Mouse (Mus musculus): ENCODE data around the gene Gm10553.
"Not testable (repeated sequence)": the region's sequence is repeated elsewhere in the genome, so short reads cannot be mapped to it uniquely, and the experiment has no call there.

Gm10553 gene

GRCm38 (mm10) chr1:85099864-85100263 is at the start of gene Gm10553:
Gene Gm10553, plus strand, starts transcription at chr1:85100164.
- DNase-seq (ENCODE audit: low read depth, low spot score) = not testable (repeated sequence)

- DNase-seq (ENCODE audit: low read depth, low spot score) = not testable (repeated sequence)
These were observed 28.3 kb upstream of the Gm10553 start for GRCm38 (mm10) chr1:85071690-85072089.

- not testable (repeated sequence) for DNase-seq (ENCODE audit: low read depth, low spot score)
These were observed 26.9 kb upstream of the Gm10553 start for GRCm38 (mm10) chr1:85073099-85073498.

- not testable (repeated sequence) for DNase-seq (ENCODE audit: low read depth, low spot score)
These were observed 15.2 kb upstream of the Gm10553 start for GRCm38 (mm10) chr1:85084803-85085202.

DNA sequence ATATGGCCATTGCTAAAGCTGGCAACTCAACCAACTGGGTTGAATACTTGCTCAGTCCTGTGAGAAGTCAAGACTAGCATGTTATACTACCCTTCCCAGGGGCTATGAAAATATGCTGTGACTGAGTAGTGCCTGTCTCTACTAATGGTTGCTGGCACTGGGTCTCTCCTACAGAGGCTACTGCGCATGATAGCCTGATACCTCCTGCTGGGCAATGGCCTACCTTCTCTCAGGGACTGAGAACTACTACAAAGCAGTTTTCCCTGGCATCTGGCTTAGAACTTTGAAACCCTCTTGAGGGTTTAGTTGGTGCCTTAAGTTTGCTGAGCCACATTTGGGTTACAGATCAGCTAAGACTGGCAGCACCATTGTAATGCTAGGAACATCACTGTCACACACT is 13.8 kb upstream of the Gm10553 start:
- not testable (repeated sequence) for DNase-seq (ENCODE audit: low read depth, low spot score)

DNA sequence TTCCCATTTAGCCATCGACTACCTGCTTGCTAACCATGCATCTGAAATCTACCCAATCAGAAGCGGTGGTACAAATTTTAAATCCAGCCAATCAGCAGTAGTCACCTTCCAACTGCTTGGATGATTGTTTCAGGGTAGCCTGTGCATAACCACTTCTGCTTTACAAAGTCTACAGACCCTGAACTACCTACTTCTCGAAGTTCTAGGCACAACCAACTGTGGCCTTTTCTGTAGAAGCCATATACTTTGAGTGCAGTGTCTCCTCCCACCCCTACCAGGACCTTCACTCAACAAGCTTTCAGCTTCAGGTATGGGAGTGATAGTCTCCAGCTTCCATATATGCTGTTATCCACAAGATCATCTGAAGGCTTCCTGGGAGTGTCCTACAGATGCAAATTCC is 7.8 kb upstream of the Gm10553 start:
- DNase-seq (ENCODE audit: low read depth, low spot score) = not testable (repeated sequence)

DNA sequence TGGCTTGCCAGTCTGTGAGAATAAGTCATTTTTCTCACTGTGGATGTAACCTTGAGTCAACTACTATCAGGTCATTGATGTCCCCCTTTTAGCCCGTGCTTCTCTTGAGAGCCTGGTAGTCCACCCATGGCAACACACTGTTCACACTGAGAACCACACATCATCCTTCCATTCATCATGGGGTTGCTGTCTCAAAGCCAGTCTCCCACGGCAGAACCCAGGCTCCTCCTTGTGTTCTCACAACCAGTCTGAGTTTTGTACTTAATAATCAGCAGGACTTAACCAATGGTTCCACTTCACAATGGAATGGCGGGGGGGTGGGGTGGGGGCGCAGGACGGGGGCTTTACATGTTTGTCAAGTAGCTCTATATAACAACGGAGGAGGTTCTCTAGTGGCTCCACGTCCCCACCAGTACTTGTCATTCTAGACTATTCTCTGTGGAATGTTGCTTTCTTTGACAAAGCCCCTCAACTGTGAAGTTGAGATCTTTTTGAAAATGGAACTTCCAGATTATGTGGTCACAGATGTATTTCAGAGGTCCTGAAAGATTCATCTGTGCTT is 6.9 kb upstream of the Gm10553 start:
- DNase-seq (ENCODE audit: low read depth, low spot score) = not testable (repeated sequence)

GRCm38 (mm10) chr1:85099081-85099480 is 883 bp upstream of the Gm10553 start:
- DNase-seq (ENCODE audit: low read depth, low spot score) = not testable (repeated sequence)

GRCm38 (mm10) chr1:85101754-85102153 is 1.8 kb downstream of the Gm10553 start:
- not testable (repeated sequence) for DNase-seq (ENCODE audit: low read depth, low spot score)

DNA sequence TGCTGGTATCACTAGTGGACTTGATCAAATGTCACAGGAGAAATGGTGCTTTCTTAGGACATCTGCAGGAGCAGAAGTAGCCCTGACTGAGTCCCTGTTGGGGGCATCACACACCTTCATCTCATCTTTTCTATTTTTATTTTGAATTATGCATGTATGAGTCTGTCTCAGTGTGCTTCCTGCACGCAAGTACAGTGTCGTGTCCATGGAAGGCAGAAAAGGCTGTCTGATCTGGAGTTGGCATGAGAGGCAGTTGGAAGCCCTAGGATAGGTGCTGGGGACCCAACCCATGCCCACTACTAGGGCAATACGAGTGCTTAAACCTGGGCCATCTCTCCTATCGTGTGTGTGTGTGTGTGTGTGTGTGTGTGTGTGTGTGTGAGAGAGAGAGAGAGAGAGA is 5.4 kb downstream of the Gm10553 start:
- not testable (repeated sequence) for DNase-seq (ENCODE audit: low read depth, low spot score)

- not testable (repeated sequence) for DNase-seq (ENCODE audit: low read depth, low spot score)
These were observed 6.0 kb downstream of the Gm10553 start for GRCm38 (mm10) chr1:85106013-85106412.

DNA sequence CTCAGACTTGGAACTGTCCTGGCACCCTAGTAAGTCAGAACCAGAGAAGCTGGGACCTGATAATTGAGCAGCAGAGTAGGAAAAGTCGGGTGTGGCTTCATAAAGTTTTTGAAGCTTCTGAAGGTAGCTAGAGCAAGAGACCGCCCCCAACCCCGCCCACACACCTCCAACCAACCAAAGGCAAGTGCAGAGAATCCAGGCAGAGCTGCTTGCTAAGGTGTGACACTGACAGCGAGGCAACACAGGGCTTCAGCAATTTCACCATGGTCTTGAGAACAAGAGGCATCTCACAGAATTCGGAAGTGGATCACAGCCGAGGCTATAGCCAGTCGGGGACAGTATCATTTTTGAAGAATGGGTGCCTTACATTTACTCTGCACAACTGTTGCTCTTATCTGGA is 9.8 kb downstream of the Gm10553 start, which contains the start of gene A530032D15Rik:
Gene A530032D15Rik, minus strand, starts transcription at position 101 of the 400 bp plus-strand sequence.
- not testable (repeated sequence) for DNase-seq (ENCODE audit: low read depth, low spot score)

- not testable (repeated sequence) for DNase-seq (ENCODE audit: low read depth, low spot score)
These were observed 10.9 kb downstream of the Gm10553 start for GRCm38 (mm10) chr1:85110876-85111275.

GRCm38 (mm10) chr1:85111572-85111971 is 11.6 kb downstream of the Gm10553 start:
- not testable (repeated sequence) for DNase-seq (ENCODE audit: low read depth, low spot score)

DNA sequence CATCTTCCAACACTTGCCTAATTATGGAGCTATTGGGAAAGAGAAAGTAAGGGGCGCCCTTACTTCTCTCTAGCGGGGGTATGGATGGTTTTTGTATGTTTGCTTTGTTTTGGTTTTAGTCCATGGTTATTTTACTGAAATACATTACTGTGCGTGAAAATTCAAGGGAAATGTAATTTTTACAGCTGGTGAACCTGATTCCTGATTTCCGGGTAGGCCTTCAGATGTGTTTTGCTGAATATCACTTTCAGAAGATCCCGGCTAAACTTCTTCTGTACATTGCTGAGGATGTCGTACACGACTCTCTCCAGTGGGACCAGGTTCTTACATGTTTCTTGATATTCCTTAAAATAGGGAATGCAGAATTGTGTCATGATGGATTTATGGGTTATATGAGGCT is 12.3 kb downstream of the Gm10553 start:
- DNase-seq (ENCODE audit: low read depth, low spot score) = not testable (repeated sequence)

DNA sequence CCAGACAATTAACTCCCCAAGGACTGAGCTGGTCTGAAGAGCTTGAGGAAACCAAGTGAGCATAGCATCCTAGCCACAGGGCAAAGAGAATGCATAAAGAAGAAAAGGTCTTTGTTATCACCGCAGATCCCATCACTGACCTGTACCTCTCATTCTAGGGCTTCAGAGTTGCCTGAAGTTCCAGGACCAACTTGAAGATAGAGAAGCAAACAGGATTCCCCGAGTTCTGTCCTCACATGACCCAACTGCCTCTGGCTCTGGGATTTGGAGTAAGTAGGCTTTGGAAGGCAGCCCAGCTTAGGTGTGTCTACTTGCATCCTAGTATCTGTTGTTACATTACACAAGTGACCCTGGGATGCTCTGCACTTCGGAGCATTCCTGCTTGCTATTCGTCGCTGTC is 12.9 kb downstream of the Gm10553 start:
- DNase-seq (ENCODE audit: low read depth, low spot score) = not testable (repeated sequence)

GRCm38 (mm10) chr1:85114078-85114477 is 14.1 kb downstream of the Gm10553 start:
- peak; percentile 4 for DNase-seq (ENCODE audit: low read depth, low spot score)

GRCm38 (mm10) chr1:85114666-85115402 is 14.9 kb downstream of the Gm10553 start:
- DNase-seq (ENCODE audit: low read depth, low spot score) = not testable (repeated sequence)

GRCm38 (mm10) chr1:85117537-85117936 is 17.6 kb downstream of the Gm10553 start:
- not testable (repeated sequence) for DNase-seq (ENCODE audit: low read depth, low spot score)

GRCm38 (mm10) chr1:85118341-85118740 is 18.4 kb downstream of the Gm10553 start:
- DNase-seq (ENCODE audit: low read depth, low spot score) = not testable (repeated sequence)

- not testable (repeated sequence) for DNase-seq (ENCODE audit: low read depth, low spot score)
These were observed 21.9 kb downstream of the Gm10553 start for GRCm38 (mm10) chr1:85121841-85122240.

DNA sequence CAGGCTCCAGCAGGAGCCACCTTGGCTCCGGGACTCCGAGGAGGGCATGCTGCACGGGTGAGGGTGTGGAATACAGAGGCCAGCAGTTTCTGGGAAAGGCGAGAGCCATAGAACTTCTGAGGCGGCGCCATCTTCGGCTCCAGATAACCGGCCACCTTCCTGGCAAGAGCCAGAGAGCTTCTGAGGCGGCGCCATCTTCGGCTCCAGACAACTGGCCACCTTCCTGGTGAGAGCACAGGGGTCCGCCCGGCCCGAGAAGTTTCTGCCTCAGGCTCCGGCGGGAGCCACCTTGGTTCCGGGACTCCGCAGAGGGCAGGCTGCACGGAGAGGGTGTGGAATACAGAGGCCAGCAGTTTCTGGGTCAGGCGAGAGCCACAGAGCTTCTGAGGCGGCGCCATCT is 33.7 kb downstream of the Gm10553 start:
- DNase-seq (ENCODE audit: low read depth, low spot score) = not testable (repeated sequence)

Measured in R1 (cell line).